Mouse (Mus musculus): ENCODE measurements around the gene Leng9. TPM values are rescaled to one million over a fixed set of nuclear protein-coding genes. Genes with fewer than 3 reads are reported as not detected.
"Not testable (repeated sequence)": the region's sequence is repeated elsewhere in the genome, so short reads cannot be mapped to it uniquely, and the experiment has no call there.

Leng9 gene
- total and polyA plus RNA-seq, 2 experiments from 2014 or later = 3.1 to 3.8 TPM

DNA sequence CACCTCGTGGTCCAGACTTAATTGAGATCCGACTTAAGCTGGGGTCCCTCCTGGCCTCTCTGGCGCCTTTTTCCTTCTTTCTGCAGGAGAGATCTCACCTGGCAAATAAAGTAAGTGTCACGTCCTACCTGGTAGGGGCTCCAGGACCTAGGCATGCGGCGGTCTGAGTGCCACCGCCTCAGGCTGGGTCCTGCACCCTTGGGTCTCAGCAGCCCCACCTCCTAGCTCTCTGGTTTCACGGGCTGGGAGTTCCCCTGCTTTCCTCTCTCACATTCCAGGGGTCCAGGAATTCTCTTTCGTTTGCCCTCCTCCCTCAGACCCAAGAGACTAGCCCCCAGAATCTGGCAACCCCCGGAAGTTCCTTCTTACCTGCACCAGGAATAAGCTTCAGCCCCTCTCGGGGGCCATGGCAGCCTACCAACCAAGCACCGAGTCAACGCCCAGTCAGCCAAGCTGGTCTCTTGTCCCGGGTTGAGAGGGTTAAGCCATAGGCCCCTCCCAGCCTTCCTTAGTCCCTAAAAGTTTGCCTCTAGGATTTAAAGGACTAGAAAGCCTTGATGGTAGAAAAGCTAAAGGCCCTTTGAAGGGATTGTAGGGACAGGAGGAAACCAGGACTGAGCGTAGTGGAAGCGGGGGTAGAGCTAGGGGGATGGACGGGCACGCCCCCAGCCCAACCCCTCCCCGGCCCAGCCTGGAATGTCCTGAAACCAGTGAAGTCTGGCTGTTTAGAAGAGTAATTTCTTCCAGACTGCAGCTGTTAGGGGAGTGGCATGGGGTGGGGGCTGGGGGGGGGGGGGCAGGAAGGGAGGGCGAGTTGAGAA lies 14.1 kb upstream of the Leng9 start, which contains the start of gene Cdc42ep5:
TSS of gene Cdc42ep5 (minus strand) at position 771 of the 821 bp plus-strand sequence.
- DNase-seq (ENCODE audit: low spot score) = peak; percentile 78
- TF ChIP-seq EP300 (IDR thresholded peaks at IDR 0.05; ENCODE audit: low read depth) (no peak), CTCF (IDR thresholded peaks at IDR 0.05; ENCODE audit: low read depth) (no peak)

DNA sequence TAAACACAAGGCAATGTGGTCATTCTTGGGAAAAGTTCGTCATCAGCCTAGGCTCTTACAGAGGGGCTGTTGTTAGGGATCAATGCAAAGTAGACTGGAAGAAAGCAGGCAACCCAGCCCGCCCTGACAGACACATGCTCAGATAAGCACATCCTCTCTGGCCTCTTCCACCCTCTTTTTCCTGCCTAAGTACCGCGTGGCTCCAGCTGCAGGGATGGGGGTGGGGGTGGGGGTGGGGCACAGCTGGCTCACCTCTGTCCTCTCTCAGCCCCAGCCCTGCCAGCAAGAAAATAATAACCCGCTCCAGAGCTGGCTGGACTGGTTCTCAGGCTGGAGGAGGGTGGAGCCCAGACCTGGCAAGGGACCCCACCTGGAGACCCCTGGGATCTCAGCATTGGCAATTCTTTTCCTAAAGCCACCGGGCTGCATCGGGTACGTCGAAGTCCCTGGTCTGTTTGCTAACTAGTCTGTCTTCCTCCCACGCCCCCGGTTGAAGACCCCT lies 13.4 kb upstream of the Leng9 start:
- Histone ChIP-seq H3K36me3 (replicated peaks; ENCODE audit: control insufficient read depth, insufficient read depth, low read length) (no peaks in the 10 kb centered on the region), H3K4me2 (ENCODE audit: low read depth, low read length) (peak overlapping the region; percentile 76), H3K4me1 (ENCODE audit: control insufficient read depth, insufficient read depth) (no peaks in the 10 kb centered on the region), H3K27me3 (ENCODE audit: control insufficient read depth, insufficient read depth, low read length) (no peaks in the 10 kb centered on the region), H3K9ac (replicated peaks; ENCODE audit: low read depth, low read length) (peak overlapping the region; percentile 55), H3K9me3 (replicated peaks; ENCODE audit: control insufficient read depth, low read length) (no peaks in the 10 kb centered on the region), H3K27ac (ENCODE audit: low read depth) (peak overlapping the region; percentile 73), H3K4me3 (ENCODE audit: low read depth, low read length) (peak overlapping the region; percentile 56)
- DNase-seq (ENCODE audit: low spot score) = peak; percentile 30
- ATAC-seq (ENCODE audit: insufficient read depth, low read depth) = peak; percentile 56
- no peak for TF ChIP-seq CTCF (IDR thresholded peaks at IDR 0.05; ENCODE audit: low read depth)
- no peak for TF ChIP-seq EP300 (IDR thresholded peaks at IDR 0.05; ENCODE audit: low read depth)
- WGBS = 1% methylated on average over 11 of the region's 11 CpGs

More for the DNA sequence above, 14.1 kb upstream of the Leng9 start, which contains the start of gene Cdc42ep5:
- Histone ChIP-seq H3K4me2 (ENCODE audit: low read depth, low read length) (peak within 1 kb of the TSS; percentile 76), H3K9me3 (replicated peaks; ENCODE audit: control insufficient read depth, low read length) (no peaks in the 10 kb centered on the region), H3K36me3 (replicated peaks; ENCODE audit: control insufficient read depth, insufficient read depth, low read length) (no peaks in the 10 kb centered on the region), H3K4me1 (ENCODE audit: control insufficient read depth, insufficient read depth) (no peaks in the 10 kb centered on the region), H3K27ac (ENCODE audit: low read depth) (peak within 1 kb of the TSS; percentile 73), H3K4me3 (ENCODE audit: low read depth, low read length) (peak within 1 kb of the TSS; percentile 56), H3K9ac (replicated peaks; ENCODE audit: low read depth, low read length) (peak within 1 kb of the TSS; percentile 55), H3K27me3 (ENCODE audit: control insufficient read depth, insufficient read depth, low read length) (no peaks in the 10 kb centered on the region)
- WGBS = 0% methylated on average over 19 of the region's 20 CpGs
- peak; percentile 89 for ATAC-seq (ENCODE audit: insufficient read depth, low read depth)

DNA sequence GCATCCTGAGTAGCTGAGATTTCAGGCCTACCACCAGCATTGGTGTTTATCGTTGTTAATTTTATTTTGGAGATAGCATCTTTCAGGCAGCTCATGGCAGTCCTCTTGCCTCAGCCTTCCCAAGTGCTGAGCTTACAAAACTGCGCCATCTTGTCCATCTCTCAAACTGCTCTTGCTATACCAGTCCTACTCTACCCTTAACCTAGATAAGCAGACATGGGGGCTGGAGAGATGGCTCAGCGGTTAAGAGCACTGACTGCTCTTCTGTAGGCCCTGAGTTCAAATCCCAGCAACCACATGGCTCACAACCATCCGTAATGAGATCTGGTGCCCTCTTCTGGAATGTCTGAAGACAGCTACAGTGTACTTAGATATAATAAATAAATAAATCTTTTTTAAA lies 11.4 kb upstream of the Leng9 start:
- not testable (repeated sequence) for ATAC-seq (ENCODE audit: insufficient read depth, low read depth); H3K4me1 ChIP-seq (ENCODE audit: control insufficient read depth, insufficient read depth); H3K36me3 ChIP-seq (replicated peaks; ENCODE audit: control insufficient read depth, insufficient read depth, low read length); H3K4me3 ChIP-seq (ENCODE audit: low read depth, low read length); DNase-seq (ENCODE audit: low spot score); H3K27me3 ChIP-seq (ENCODE audit: control insufficient read depth, insufficient read depth, low read length); H3K9ac ChIP-seq (replicated peaks; ENCODE audit: low read depth, low read length); H3K4me2 ChIP-seq (ENCODE audit: low read depth, low read length); H3K9me3 ChIP-seq (replicated peaks; ENCODE audit: control insufficient read depth, low read length); H3K27ac ChIP-seq (ENCODE audit: low read depth)
- WGBS = 86% methylated on average over 4 of the region's 4 CpGs

DNA sequence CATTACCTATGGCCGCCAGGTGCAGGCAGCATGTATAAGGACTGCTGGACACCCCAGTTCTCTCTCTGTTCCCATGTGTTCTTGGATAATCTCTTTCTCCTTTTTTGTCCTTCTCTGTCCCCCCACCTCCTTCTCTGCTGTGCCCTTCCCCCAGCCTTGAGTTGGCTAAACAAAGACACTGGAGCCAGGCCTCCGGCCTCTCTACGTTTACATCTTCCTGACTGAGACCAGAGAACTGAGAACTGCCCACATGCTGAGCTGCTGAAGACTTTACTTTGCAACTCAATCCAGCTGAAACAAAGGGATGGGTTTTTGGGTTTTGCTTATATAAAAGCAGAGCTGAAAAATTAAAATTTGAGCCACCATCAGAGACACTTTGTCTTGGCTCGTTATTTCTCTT lies 4.8 kb upstream of the Leng9 start:
- ATAC-seq (ENCODE audit: insufficient read depth, low read depth) = no peak
- Histone ChIP-seq H3K4me3 (ENCODE audit: low read depth, low read length) (no peak overlapping the region), H3K27me3 (ENCODE audit: control insufficient read depth, insufficient read depth, low read length) (0 out of 2 replicates have a peak, but pooled peaks cover 7% of the 10 kb centered on the region), H3K9me3 (replicated peaks; ENCODE audit: control insufficient read depth, low read length) (no peaks in the 10 kb centered on the region), H3K4me2 (ENCODE audit: low read depth, low read length) (no peak overlapping the region), H3K4me1 (ENCODE audit: control insufficient read depth, insufficient read depth) (peaks cover 14% of the 10 kb centered on the region), H3K27ac (ENCODE audit: low read depth) (no peak overlapping the region), H3K9ac (replicated peaks; ENCODE audit: low read depth, low read length) (no peak overlapping the region), H3K36me3 (replicated peaks; ENCODE audit: control insufficient read depth, insufficient read depth, low read length) (no peaks in the 10 kb centered on the region)
- WGBS = 54% methylated on average over 4 of the region's 4 CpGs
- no peak for DNase-seq (ENCODE audit: low spot score)
- TF ChIP-seq EP300 (IDR thresholded peaks at IDR 0.05; ENCODE audit: low read depth) (no peak), CTCF (IDR thresholded peaks at IDR 0.05; ENCODE audit: low read depth) (no peak)

DNA sequence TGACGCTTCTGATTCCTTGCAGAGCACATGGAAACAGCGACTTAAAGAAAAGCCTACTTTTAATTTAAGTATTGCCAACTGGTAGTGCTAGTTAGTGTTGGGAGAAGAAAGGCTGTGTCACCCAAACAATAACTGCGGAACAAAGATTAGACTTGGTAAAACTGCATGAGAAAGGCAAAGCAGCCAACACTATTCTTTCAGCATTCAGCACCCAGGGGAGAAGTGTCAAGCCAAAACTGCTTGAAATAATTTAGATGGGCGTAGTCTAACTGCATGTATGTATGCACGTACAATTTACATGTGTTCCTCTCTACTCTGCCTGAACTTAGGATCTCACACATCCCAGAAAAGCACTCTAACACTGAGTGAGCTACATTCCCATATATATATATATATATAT lies 4.2 kb upstream of the Leng9 start:
- WGBS = 62% methylated on average over 5 of the region's 5 CpGs
- H3K9me3 ChIP-seq (replicated peaks; ENCODE audit: control insufficient read depth, low read length) = no peaks in the 10 kb centered on the region
- 0 out of 2 replicates have a peak, but pooled peaks cover 7% of the 10 kb centered on the region for H3K27me3 ChIP-seq (ENCODE audit: control insufficient read depth, insufficient read depth, low read length)
- TF ChIP-seq EP300 (IDR thresholded peaks at IDR 0.05; ENCODE audit: low read depth) (no peak), CTCF (IDR thresholded peaks at IDR 0.05; ENCODE audit: low read depth) (no peak)
- H3K4me3 ChIP-seq (ENCODE audit: low read depth, low read length) = no peak overlapping the region
- DNase-seq (ENCODE audit: low spot score) (no peak), ATAC-seq (ENCODE audit: insufficient read depth, low read depth) (no peak)
- peaks cover 14% of the 10 kb centered on the region for H3K4me1 ChIP-seq (ENCODE audit: control insufficient read depth, insufficient read depth)
- no peak overlapping the region for H3K27ac ChIP-seq (ENCODE audit: low read depth)
- H3K9ac ChIP-seq (replicated peaks; ENCODE audit: low read depth, low read length) = no peak overlapping the region
- no peak overlapping the region for H3K4me2 ChIP-seq (ENCODE audit: low read depth, low read length)
- no peaks in the 10 kb centered on the region for H3K36me3 ChIP-seq (replicated peaks; ENCODE audit: control insufficient read depth, insufficient read depth, low read length)
